Mouse (Mus musculus): ENCODE data around the gene Car10. TPM values are rescaled to one million over a fixed set of nuclear protein-coding genes. Genes with fewer than 3 reads are reported as not detected.

The Car10 gene
- total and polyA plus RNA-seq, 3 experiments: not detected

DNA sequence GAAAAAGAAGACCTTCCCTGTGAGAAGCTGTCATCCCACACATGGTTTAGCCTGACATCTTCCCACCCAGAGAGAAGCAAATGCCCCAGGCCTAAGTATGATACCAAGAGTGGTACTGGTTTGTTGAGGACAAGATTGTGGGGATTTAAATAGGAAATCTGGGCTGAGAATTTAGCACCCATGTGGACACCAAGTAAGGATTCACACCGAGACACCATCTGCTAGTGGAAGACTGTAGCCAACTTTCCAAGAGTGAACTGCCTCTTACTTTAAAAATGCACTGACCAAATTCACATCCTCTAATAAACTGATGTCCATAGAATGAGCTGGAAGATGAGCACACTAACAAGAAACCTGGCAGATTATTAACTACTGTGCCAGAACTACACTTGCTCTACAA, 389.2 kb downstream of the Car10 start:
- no peak overlapping the region for H3K9ac ChIP-seq (ENCODE audit: control insufficient read depth, low read depth, low read length, poor library complexity, severe bottlenecking)
- no peak for DNase-seq (ENCODE audit: low read depth, low spot score)
- H3K4me3 ChIP-seq (ENCODE audit: control insufficient read depth in 1 of 2, insufficient read depth in 1 of 2, low read depth in 2 of 2, low read length in 2 of 2): no peak overlapping the region
- no peak for TF ChIP-seq NRF1 (IDR thresholded peaks at IDR 0.05; ENCODE audit: insufficient read depth, low read depth, low read length, poor library complexity, severe bottlenecking)
- no peak for TF ChIP-seq ETS1 (IDR thresholded peaks at IDR 0.05; ENCODE audit: low read depth, low read length)
- no peak for TF ChIP-seq E2F4 (IDR thresholded peaks at IDR 0.05; ENCODE audit: borderline replicate concordance, low read depth, low read length)
- no peak for TF ChIP-seq ZC3H11A (IDR thresholded peaks at IDR 0.05; ENCODE audit: low read depth, low read length)
- TF ChIP-seq ZKSCAN1 (IDR thresholded peaks at IDR 0.05; ENCODE audit: low read depth, low read length): no peak
- TF ChIP-seq POLR2AphosphoS5 (IDR thresholded peaks at IDR 0.05; ENCODE audit: borderline replicate concordance, low read depth, low read length): no peak
- no peak for TF ChIP-seq NELFE (IDR thresholded peaks at IDR 0.05; ENCODE audit: low read depth, low read length)
- TF ChIP-seq ZNF384 (IDR thresholded peaks at IDR 0.05; ENCODE audit: low read depth, low read length): no peak
- TF ChIP-seq MEF2A (IDR thresholded peaks at IDR 0.05; ENCODE audit: extremely low read depth, insufficient replicate concordance, low read depth, low read length, poor library complexity, severe bottlenecking): no peak
- no peak for TF ChIP-seq USF1 (IDR thresholded peaks at IDR 0.05; ENCODE audit: low read depth, low read length)
- no peak for TF ChIP-seq POLR2AphosphoS2 (IDR thresholded peaks at IDR 0.05; ENCODE audit: low read length)
- TF ChIP-seq GABPA (IDR thresholded peaks at IDR 0.05; ENCODE audit: low read depth, low read length): no peak
- H3K79me2 ChIP-seq (ENCODE audit: control insufficient read depth, insufficient read depth, low read length, poor library complexity): no peaks in the 10 kb centered on the region
- no peaks in the 10 kb centered on the region for H3K9me3 ChIP-seq (replicated peaks; ENCODE audit: insufficient read depth, low read length)
- H3K27ac ChIP-seq (ENCODE audit: control insufficient read depth, low read depth, low read length): no peak overlapping the region
- H3K36me3 ChIP-seq (ENCODE audit: control insufficient read depth in 1 of 2, insufficient read depth in 2 of 2, low read length in 2 of 2): no peaks in the 10 kb centered on the region
- no peaks in the 10 kb centered on the region for H3K4me1 ChIP-seq (ENCODE audit: control insufficient read depth in 1 of 2, insufficient read depth in 2 of 2, low read length in 2 of 2)
- no peaks in the 10 kb centered on the region for H3K27me3 ChIP-seq (ENCODE audit: control insufficient read depth in 1 of 2, insufficient read depth in 2 of 2, low read length in 2 of 2)

- H3K27ac ChIP-seq (ENCODE audit: control insufficient read depth, low read depth, low read length): no peak overlapping the region
- no peaks in the 10 kb centered on the region for H3K36me3 ChIP-seq (ENCODE audit: control insufficient read depth in 1 of 2, insufficient read depth in 2 of 2, low read length in 2 of 2)
- TF ChIP-seq TAL1 (IDR thresholded peaks at IDR 0.05; ENCODE audit: low read length) (no peak), NELFE (IDR thresholded peaks at IDR 0.05; ENCODE audit: low read depth, low read length) (no peak), KAT2A (conservative IDR thresholded peaks at IDR 0.05; ENCODE audit: low read depth, low read length) (no peak), POLR2AphosphoS5 (IDR thresholded peaks at IDR 0.05; ENCODE audit: borderline replicate concordance, low read depth, low read length) (no peak), ETS1 (IDR thresholded peaks at IDR 0.05; ENCODE audit: low read depth, low read length) (no peak), MYC (IDR thresholded peaks at IDR 0.05; ENCODE audit: low read depth, low read length) (no peak)
- DNase-seq (ENCODE audit: low read depth, low spot score): no peak
- no peaks in the 10 kb centered on the region for H3K27me3 ChIP-seq (ENCODE audit: control insufficient read depth in 1 of 2, insufficient read depth in 2 of 2, low read length in 2 of 2)
- no peaks in the 10 kb centered on the region for H3K4me1 ChIP-seq (ENCODE audit: control insufficient read depth in 1 of 2, insufficient read depth in 2 of 2, low read length in 2 of 2)
- no peak overlapping the region for H3K4me3 ChIP-seq (ENCODE audit: control insufficient read depth in 1 of 2, insufficient read depth in 1 of 2, low read depth in 2 of 2, low read length in 2 of 2)
- H3K9ac ChIP-seq (ENCODE audit: control insufficient read depth, low read depth, low read length, poor library complexity, severe bottlenecking): no peak overlapping the region
- no peaks in the 10 kb centered on the region for H3K9me3 ChIP-seq (replicated peaks; ENCODE audit: insufficient read depth, low read length)
- H3K79me2 ChIP-seq (ENCODE audit: control insufficient read depth, insufficient read depth, low read length, poor library complexity): no peaks in the 10 kb centered on the region
These were observed 390.2 kb downstream of the Car10 start for GRCm38 (mm10) chr11:93487913-93488604.

All from MEL (cell line).